Mouse (Mus musculus): ENCODE results near the gene Golm1.

DNA sequence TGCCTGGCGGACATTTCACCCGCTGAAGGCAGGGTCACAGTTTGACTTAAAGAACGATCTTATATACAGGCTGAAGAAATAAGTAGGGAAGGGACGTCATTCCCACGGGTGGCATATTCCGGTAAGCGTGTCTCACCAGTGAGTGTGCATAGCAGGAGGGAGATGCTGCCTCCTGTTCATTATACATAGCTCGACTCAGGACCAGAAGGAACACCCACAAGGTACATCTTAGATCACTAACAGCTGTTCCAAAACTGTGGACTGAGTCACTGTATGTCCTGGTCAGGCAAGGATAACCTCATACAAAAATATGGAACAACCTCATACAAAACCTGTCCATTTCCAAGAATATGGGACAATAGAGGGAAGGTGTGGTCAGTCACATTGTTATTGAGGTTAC lies 23.5 kb upstream of the Golm1 start:
- no peak for TF ChIP-seq FLI1 (IDR thresholded peaks at IDR 0.05; ENCODE audit: low read length)
- no peak for TF ChIP-seq GATA1 (IDR thresholded peaks at IDR 0.05; ENCODE audit: borderline replicate concordance, low read length)

Measured in megakaryocyte, embryonic 14.5 days (primary cell).